Mouse (Mus musculus) forelimb bud, embryonic 11.5 days (tissue): ENCODE data around the gene Slc9a3r2.
"Not testable (repeated sequence)": the region's sequence is repeated elsewhere in the genome, so short reads cannot be mapped to it uniquely, and the experiment has no call there.

ENCODE experiments used
- DNase-seq: peaks from one replicate; pipeline ENCODE4 v3.0.0-alpha.2; 2012; ENCODE audit warnings: low read depth, low spot score

Slc9a3r2 gene

GRCm38 (mm10) chr17:24650070-24650616, at the start of gene Slc9a3r2:
Gene Slc9a3r2, minus strand, starts transcription at chr17:24650327.
- peak; percentile 37 for DNase-seq

- DNase-seq, result no peak
Measured at GRCm38 (mm10) chr17:24699473-24699872, 49.3 kb upstream of the Slc9a3r2 start.

GRCm38 (mm10) chr17:24698715-24699114, 48.6 kb upstream of the Slc9a3r2 start:
- DNase-seq, result no peak

GRCm38 (mm10) chr17:24697985-24698384, 47.9 kb upstream of the Slc9a3r2 start:
- no peak for DNase-seq

GRCm38 (mm10) chr17:24696011-24696697, 46.0 kb upstream of the Slc9a3r2 start, which contains the start of the genes Gfer and Noxo1:
Gene Gfer, minus strand, starts transcription at chr17:24696156.
Gene Noxo1, plus strand, starts transcription at chr17:24696234.
- peak; percentile 83 for DNase-seq

- no peak for DNase-seq
Measured at GRCm38 (mm10) chr17:24695326-24696010, 45.3 kb upstream of the Slc9a3r2 start.

GRCm38 (mm10) chr17:24692385-24692784, 42.3 kb upstream of the Slc9a3r2 start:
- no peak for DNase-seq

GRCm38 (mm10) chr17:24689251-24690081, 39.3 kb upstream of the Slc9a3r2 start, which contains the start of gene Syngr3:
Gene Syngr3, minus strand, starts transcription at chr17:24689955.
- DNase-seq, result no peak

GRCm38 (mm10) chr17:24687599-24687998, 37.5 kb upstream of the Slc9a3r2 start:
- DNase-seq, result no peak

GRCm38 (mm10) chr17:24687146-24687595, 37.0 kb upstream of the Slc9a3r2 start:
- DNase-seq, result no peak

GRCm38 (mm10) chr17:24686514-24686913, 36.4 kb upstream of the Slc9a3r2 start:
- no peak for DNase-seq

GRCm38 (mm10) chr17:24677500-24678080, 27.5 kb upstream of the Slc9a3r2 start:
- DNase-seq, result no peak

GRCm38 (mm10) chr17:24676877-24677276, 26.8 kb upstream of the Slc9a3r2 start:
- no peak for DNase-seq

GRCm38 (mm10) chr17:24676187-24676586, 26.1 kb upstream of the Slc9a3r2 start:
- peak; percentile 85 for DNase-seq

- DNase-seq, result no peak
Measured at GRCm38 (mm10) chr17:24674277-24674676, 24.1 kb upstream of the Slc9a3r2 start.

- DNase-seq, result no peak
Measured at GRCm38 (mm10) chr17:24672141-24672540, 22.0 kb upstream of the Slc9a3r2 start.

GRCm38 (mm10) chr17:24671346-24671745, 21.2 kb upstream of the Slc9a3r2 start:
- no peak for DNase-seq

- no peak for DNase-seq
Measured at GRCm38 (mm10) chr17:24670246-24670844, 20.2 kb upstream of the Slc9a3r2 start.

GRCm38 (mm10) chr17:24669545-24670245, 19.6 kb upstream of the Slc9a3r2 start, which contains the start of gene Zfp598:
Gene Zfp598, plus strand, starts transcription at chr17:24669687.
- peak; percentile 94 for DNase-seq

- not testable (repeated sequence) for DNase-seq
Measured at GRCm38 (mm10) chr17:24669214-24669544, 19.1 kb upstream of the Slc9a3r2 start.
